Mouse (Mus musculus) kidney, postnatal 10 days (tissue): ENCODE measurements around the gene Ubtf.

Experiments used
- DNase-seq: peaks from one replicate; pipeline ENCODE4 v3.0.0; 2021; ENCODE audit warnings: mixed read lengths

Gene Ubtf

DNA sequence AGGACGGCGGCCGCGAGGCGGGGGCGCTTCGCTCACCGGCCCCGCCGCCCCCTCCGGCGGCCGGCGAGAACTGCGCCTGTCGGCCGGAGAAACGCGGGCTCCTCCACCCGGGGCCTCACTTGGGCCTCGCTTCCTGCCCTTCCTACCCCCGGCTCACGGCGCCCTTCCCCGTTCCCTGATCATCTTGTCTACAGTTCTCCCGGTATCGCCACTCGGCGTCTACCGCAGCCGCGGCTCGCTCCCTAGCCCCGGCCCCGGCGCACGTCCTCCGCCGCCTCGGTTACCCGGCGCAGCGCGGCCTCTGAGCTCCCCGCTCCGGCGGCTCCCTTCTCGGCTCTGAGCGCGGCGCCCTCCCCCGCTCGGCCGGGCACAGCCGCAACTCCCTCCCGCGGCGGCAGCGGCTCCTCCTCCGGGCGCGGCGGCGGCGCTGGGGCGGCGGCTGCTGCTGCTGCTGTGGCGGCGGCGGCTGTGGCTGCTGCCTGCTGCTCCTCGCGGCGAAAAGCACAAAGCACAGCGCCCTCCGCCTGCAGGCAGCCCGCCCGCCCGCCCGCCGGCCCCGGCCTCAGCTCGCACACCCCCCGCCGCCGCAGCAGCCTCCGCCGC, 2.1 kb downstream of the Ubtf start:
- DNase-seq, result peak; percentile 74

DNA sequence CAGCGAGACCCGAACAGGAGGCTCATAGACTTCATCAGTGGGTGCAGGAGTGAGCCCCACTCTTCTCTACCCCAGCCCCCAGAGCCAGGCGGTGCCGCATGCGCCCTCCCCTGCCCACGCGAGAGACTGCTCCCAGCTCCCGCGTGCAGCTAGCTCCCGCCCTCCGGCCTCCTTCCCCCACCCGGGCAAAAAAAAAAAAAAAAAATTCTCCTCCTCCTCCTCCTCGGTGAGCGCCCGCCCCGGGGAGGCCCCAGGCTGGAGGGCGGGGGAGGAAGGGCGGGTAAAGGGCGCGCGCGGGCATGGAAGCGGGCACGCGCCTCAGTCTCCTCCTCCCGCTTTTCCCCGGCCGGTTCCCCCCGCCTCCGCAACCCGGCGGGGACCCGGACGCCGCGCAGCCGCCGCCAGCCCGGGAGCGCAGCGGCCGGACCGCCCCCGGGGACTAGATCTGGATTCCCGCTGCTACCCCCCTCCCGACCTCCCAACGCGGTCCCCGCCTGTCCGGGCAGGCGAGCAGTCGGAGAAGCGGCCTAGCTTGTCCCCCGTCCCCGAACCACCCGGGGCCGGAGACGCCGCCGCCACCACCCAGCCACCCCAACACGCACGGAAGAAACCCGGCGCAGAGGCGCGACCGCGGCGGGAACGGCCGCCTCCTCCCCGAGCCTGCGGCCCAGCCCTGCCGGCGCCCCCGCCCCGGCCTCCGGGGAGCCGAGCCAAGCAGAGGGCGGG, 2.8 kb downstream of the Ubtf start:
- peak; percentile 95 for DNase-seq

DNA sequence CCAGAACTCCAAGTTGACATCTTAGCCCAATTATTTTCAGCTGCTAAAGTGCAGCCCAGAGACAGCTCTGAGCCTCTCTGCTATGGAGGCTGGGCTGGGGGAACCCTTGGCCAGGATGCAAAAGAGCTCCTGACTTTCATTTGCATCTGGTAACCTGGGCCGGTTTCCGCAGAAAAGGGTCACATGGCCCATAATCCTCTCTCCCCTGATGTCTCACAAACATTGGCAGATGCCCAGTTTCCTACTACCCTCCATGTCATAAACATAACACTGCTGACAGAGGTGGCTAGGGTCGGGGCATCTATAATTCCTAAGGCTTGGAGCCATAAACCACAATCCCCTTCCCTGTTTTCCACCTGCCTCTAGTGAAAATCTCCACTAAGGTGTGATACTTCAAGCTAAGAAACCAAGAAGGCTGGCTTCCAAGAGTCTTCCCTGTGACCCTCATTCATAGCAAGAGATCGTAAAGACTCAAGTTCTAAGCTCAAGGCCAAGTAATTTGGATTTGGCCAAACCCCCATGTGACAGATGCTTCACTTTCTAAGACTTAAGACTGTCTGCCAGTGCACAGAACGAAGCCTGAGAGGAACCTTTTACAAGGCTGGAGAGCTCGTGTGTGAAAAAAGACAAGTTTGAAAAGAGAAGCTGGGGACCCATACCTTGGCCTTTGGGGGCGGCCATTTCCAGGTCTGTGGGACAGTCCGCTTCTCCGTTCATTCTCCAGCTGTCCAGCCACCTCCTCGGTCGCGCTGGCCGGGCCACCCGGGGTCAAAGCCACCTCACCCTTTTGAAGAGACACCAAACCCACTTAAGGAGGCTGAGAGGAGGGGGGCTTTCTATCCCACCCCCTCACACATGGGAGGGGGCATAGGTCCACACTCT, 3.6 kb downstream of the Ubtf start:
- no peak for DNase-seq

DNA sequence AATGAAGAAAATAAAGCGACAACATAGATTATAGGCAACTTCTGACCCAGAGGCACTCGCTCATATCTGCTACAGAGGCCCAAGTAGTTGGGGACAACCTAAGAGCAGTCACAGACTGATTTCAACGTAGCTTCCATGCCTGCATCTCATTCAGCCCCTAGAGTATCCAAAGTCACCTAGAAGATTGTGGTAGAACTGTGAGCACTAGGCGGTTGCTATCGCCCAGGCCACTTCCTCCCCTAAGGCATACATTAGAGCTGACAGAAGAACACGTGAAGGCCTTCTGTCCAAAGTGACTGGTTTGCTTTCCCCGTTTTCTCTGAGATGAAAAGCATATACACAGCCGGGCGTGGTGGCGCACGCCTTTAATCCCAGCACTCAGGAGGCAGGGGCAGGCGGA, 5.2 kb downstream of the Ubtf start:
- no peak for DNase-seq

DNA sequence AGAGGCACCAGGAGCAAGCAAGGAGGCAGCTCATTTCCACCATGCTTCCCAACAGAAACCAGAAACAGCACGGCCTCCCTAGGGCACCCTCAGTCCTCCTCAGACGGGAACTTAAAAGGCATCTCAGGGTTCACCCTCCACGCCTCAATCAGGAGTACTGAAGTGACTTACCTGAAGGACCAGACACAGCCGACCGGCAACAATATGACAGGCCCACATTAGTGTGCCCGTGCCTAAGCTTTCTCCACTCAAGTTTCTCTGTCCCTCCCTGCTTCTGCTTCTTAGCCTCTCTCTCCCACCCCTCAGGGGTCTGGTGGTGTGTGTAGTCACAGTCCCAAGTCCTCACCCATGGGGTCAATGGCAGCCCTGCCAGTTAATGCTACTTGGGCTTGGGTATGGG, 7.0 kb downstream of the Ubtf start:
- DNase-seq, result no peak

DNA sequence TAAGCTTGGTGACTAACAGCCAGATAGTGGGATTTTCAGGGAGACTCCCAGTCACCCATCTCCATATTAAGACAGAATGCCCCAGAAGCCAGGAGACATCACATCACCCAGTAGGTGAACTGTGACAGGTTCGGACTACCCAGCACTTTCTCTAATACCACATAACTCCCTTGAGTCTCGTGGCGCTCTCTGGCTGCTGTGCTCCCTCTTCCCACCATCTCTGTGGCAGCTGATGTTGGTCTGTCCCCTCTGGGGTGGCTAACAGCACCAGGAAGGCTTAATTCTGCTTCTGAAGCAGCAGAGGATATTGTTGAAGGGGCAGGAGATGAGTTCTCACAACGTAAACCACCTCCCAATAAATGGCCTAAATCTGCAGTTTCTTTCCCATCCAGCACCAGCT, 7.6 kb downstream of the Ubtf start:
- DNase-seq, result no peak

DNA sequence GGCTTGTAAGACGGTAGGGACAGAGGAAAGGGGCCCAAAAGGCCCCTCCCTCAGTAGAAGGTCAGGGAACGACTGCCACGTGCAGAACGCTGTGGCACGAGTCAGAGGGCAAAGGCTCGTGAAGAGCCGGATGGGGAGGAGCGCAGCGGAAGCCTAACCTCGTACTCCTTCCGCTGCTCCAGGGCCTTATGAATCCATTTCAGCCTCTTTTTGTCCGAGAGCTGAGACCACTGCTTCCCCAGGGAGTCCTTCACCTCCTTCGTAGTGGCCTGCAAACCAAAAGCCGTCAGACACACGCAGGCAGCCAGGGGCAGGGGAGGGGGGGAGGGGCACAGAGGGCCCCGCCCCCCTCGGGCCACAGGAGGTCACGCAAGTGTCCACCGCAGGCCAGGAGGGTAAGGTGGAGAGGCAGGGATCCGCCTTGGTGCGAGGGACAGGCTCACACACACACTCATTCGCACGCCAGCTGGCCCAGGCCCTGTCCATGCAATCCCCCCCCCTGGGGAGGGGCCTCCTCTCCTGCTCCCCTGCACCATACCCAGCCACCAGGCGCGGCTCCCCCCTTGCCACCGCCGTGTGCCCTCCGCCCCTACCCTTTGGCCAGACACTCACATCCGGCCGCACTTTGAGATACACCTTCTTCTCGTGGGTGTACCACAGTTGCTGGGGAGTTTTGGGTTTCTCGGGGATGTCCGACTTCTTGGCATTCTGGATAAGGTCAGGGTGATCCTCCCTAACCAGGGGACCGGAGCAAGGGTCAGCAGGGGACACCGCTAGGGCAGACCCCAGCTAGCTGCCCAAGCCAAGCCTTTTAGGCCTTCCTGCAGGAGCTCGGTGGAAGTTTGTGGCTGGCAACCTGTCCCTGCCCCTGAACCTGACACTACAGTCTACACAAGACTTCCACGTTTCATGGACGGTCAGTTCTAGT, 8.5 kb downstream of the Ubtf start:
- DNase-seq, result peak; percentile 40

DNA sequence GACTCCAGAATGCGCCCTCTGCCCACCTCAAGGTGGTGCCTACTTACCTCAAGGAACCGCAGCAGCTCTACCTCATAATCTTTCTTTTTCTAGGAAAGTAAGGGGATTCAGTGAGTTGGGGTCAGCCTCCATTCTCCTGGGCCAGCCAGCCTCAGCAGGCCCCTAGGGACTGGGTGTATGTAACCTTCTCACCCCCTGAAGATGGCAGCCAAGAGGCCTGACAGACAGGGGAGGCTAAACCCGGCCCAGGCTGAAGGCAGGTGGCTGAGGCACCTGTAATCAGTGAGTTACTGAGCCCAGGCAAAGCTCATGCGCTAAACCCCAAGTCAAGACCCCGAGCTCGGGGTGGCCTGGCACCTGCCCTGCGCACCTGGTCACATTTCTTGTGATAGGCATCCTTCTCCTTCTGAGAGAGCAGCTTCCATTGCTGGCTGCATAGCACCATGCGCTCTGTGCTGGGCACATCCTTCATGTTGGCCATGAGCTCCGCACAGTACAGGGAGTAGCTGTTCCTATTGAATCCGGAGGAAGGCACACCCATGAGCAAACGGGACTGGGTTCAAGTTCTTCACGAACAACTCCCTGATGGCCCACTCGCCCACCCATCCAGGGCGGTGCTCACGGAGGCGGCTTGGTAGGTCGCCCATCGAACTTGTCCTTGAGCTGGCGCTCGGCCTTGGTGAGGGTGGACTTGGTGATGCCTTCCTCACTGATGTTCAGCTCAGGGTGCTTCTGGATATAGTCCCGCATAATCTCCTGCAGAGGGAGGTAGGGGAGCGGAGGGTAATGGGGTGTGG, 9.5 kb downstream of the Ubtf start:
- no peak for DNase-seq

DNA sequence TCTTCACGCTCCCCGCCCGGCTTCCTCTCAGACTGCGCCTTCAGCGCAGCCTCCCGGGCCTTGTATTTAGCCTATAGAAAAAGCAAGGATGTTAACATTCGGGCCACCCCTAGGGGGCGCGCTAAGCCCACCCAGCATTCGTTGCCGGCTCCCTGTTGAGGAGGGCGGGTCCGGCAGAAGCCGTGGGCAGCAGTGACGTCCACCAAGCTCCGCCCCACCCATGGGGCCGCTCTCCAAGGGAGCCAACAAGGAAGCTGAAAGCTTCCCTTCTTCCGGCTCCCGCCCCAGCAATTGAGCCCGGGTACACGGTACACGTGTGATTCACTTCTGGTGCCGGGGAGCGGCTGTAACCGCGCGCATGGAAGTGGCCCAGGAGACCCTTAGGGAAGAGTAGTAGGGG, 10.6 kb downstream of the Ubtf start:
- DNase-seq, result peak; percentile 98

DNA sequence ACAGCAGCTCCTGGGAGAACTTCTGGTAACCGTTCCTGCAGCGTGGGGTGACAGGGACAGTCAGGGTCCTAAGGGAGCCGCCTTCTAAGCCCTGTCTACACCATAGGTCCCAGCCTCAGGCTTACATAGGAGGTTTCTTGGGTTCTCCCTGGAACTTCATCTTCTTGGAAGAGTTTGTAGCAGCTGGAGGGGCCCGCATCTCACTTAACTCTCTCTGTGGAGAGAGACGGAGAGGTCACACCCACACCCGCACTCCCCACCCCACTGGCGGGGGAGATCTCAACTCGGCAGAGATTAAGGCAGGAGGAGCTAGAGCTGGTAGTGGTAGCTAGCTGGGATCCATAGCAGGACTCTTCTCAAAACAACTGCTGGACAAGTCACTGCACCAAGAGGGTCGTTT, 11.4 kb downstream of the Ubtf start:
- DNase-seq, result no peak

DNA sequence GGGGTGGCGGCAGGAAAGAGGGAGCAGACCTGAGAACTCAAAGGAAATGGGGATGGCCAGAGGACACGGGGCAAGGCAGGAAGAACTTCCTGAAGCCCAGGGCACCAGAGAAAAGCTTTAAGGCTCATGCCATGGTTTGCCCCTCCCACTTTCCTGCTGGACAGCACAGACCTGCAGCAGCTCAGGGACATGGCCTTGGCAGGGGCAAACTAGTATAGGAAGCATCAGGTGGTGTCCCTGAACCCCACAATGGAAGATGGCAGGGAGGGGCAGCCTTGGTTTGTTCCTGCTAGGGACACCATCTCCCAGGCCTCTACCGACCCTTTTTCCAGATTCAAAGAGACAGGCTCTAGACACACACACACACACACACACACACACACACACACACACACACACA, 14.2 kb downstream of the Ubtf start:
- no peak for DNase-seq

DNA sequence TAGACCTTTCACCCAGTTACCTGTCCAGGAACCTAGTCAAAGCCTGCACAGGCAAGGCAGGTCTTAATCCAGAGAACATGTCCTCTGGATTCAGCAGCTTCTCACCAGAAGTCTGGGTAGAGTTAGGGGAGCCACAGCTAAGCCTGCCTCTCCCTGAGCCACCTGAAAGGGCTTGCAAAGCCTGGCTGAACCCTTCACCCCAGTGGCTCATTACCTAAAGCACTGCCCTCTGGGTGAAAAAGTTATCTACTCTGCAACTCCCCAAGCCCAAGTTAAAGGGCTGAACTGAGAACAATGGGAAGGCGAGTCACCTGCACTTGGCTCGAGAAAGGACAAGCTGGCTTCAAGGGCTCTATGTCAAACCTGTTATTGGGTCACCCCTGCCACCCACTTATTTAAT, 15.4 kb downstream of the Ubtf start:
- no peak for DNase-seq

DNA sequence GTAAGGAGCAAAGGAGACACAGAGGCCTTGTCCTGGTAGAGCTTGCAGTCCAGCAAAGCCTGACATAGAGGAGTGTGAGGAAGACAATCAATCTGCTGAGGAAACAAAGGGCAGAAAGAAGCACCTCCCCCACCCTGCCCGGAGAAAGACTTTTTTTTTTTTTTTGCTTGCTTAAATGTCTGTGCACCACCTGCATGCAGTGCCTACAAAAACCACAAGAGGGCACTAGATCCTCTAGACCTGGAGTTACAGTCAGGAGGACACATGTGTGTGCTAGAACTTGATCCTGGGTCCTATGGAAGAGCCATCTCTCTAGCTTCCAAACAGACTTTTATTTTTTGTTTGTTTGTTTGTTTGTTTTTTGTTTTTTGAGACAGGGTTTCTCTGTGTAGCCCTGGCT, 19.7 kb downstream of the Ubtf start:
- DNase-seq, result peak; percentile 78

DNA sequence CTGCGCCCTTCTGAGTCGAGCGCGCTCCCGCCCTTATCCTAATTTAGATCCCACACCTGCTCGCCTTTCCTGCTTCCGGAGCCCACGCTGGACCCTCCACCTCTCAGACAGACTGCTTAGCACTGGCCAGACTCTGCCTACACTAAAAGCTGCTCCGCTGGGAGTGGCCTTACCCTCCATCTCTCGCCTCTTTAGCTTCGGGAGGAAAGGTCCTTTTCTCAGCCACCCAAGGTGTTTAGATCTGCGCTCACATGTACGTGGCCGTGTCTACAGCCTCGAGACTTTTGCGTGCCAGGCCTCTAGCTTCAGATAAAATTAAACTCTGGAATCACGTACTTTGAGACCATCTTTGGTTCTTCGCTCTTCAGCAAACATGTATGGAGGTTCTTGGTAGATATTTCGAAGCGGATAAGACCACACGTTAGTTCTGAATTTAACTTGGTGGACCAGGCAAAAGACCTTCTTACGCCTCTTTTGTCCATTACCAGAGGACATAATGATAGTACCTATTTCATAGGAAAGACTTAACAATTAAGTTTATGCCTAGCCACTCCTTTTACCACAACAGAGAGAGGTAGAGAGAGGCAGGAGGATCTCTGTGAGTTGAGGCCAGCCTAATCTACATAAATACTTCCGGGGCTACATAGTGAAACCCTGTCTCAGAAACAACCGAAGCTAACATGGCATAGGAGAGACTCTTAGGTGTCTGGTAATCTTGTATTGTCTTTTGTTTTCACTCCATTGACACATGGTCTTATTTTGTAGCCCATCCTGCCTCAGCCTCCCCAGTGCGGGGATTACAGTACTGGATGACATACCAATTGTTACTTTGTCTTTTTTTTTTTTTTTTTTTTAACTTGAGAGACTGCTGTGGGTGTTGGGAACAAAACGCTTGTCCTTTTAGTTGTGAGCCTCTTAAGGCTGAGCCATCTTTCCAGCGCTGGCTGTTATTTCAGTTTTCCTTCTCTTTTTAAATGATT, 21.7 kb downstream of the Ubtf start:
- DNase-seq, result no peak

DNA sequence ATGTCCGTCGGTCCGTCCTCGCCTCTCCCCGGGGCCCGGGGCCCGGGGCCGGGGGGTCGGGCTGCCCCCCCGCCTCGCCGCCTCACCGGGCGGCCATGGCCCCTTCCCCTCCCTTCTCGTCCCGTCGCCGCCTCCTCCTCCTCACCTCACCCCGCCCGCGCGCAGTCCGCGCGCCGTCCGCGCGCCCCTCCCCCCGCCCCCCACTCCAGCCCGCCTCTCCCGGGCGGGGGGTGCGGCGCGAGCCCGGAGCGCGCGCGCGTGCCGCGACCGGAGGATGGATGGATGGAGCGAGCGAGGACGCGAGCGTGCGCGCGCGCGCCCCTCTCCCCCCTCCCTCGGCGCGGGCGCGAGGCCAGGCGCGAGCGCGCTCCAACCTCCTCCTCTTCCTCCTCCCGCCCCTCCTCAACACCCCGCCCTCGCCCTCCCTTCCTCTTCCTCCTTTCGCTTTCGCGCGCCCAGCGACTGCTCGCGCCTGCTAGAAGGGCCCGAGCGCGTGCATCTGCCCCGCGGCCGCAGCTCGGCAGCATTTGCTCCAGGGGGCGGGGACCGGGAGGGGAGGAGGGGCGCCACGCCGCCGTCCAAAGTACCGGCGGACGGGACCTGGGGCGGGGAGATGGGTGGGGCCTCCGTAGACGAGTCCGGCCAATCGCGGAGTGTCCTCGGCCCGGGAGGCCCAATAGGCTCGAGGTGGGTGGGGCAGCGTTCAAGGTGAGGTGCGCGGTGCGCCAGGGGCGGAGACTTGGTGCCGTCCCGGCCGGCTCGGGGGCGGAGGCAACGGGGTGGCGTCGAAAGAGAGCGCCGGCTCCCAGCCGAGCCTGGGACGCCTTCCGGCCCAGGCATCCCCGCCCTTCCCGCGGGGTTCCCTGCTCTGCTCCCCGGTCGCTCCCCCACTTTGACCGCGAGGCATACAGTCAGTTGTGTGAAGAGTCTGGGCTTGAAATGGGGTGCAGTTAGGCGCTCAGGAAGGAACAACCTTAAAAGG, 22.8 kb downstream of the Ubtf start, which contains the start of gene Atxn7l3:
Gene Atxn7l3 (minus strand): TSS at position 141 of the 982 bp plus-strand sequence.
- peak; percentile 99 for DNase-seq

DNA sequence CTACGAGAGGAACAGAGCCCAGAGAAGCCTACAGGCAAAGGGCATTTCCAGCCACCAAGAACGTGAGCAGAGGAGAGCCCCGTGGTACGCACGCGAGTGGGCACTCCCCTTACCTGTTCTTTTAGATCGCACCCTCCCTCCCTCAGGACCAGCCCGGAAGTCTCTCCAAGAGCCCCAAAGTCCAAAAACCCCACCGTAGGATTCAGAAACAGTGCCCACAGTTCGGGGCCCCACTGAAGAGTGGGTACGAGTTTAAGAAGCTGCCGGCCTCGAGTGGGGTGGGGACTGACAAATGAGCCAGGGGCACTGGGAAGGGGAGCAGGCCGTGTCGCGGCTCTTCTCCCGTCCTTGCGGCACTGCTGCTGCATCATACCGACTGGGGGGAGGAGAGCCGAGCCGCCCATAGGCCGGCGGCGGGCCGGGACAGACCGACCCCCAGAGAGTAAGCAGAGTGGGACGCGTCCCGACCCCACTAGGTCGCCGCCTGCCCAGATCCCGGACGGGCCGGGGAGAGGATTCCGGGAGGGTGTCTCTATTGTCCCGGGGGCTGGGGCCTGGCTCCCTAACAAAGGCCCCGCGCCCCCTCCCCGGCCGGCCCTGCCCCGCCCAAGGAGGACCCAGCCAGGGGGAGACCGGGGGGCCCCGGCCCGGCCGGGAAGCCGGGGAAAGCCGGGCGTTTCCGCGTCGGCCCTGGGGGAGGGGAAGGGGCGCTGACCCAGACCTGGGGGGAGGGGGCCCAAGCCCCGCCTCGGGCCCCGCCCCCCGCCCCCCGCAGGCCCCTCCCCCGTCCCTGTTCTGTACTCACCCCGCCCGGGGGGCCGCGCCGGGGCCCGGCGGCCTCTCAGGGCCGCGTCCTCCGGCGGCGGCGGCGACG, 23.7 kb downstream of the Ubtf start:
- DNase-seq, result peak; percentile 85

DNA sequence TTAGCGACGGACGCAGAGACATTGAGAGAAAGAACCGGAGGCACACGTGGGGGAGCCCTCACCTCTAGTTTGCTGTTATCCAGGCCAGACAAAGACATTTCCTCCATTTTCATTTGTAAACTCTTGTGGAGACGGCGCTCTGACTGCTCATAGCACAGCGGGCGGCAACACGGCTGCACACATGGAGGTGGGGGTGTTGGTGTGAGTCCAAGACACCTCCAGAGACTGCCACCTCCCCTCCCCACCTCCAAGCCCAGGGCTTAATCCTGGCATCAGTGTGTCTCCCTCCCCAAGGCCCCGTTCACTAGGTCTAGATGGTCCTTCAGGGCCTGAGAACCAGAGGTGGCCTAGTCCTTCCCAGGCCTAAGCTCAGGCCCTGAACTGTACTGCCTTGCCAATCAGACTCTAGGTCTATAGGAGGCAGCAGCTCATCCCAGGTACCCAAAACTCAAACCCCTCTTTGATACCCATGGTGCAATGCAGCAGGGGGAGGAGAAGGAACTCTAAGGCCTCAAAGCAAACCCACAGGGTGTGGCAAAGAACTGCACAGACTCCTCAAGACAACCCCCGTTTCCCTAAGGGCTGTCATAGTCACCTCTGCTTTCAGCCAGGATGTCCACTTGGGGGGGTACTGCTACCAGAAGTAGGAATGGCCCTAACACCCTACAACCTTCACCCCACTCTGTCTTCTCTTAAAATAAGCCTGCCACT, 24.5 kb downstream of the Ubtf start:
- DNase-seq, result peak; percentile 46

DNA sequence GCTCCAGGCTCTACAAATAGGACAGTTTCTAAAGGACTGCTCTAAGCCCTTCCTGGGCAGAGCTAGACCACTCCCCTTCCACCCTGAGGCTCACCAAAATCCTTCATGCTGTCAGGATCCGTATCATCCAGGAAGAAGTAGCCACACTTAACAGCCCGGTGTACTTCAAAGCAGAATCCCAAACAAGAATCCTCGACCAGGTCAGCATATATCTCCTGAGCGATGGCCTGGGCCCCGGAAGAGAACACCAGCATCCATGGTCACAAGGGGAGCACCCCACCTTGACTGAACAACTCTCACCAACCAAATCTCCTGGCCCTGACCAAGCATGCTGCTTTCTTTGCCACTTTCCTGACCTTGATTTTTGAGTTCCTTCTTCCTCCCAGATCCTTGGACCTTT, 25.1 kb downstream of the Ubtf start:
- DNase-seq, result no peak
